Mouse (Mus musculus): ENCODE measurements around the gene Prss47. TPM values are rescaled to one million over a fixed set of nuclear protein-coding genes. Genes with fewer than 3 reads are reported as not detected.

Gene Prss47
- not detected in 2 replicates for polyA plus RNA-seq (2015; fragmentation: Nextera tagmentation; extraction: Ambion mirVana)

DNA sequence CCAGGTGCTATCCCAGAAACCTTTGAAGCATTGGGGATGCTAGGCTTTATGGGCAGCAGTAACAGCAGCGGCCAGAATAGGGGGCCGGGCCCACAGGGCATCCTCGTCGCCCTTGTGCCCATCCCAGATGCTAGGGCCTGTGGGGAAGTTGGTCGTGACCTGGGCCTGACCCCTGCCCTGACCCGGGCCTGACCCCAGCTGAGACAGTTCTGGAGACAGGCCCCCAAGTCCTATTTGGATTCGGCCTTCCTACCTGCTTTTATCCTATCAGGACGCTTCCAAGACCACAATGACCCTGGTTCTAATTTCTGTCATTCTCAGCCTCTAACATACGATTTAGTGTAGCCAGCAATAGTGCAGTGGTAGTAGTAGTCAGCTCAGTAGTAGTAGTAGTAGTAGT lies at the start of gene Prss47:
Gene Prss47 (minus strand): TSS at position 101 of the 400 bp plus-strand sequence.
- Histone ChIP-seq H3K27ac (replicated peaks) (no peak within 1 kb of the TSS), H3K36me3 (no peaks in the 10 kb centered on the region), H3K27me3 (replicated peaks) (no peaks in the 10 kb centered on the region), H3K9ac (no peak within 1 kb of the TSS), H3K9me3 (peaks cover 19% of the 10 kb centered on the region; the same call in 1 of the 2 replicates), H3K4me3 (no peak within 1 kb of the TSS), H3K4me2 (no peak within 1 kb of the TSS), H3K4me1 (no peaks in the 10 kb centered on the region)
- ATAC-seq (ENCODE audit: extremely low read depth, insufficient number of reproducible peaks, low FRiP score, low TSS enrichment) = no peak
- WGBS = 74% methylated on average over 9 of the region's 9 CpGs

DNA sequence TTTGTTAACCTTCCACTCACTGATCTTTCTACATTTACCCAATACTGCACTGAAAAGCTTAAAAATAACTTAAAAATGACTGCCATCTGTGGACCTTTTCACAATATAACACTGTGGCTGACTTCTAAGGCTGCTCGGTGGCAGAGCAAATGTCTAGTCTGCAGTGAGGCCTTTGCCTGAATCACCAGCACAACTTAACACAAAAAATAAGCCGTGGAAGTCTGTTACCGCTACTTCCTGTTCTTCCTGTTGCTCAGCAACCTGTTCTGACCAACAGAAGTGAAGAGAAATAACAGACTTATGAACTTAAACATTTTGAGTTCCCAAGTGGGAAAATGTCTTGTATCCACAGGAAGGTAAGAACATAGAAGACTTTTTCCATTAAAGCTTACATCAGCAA lies 48.7 kb upstream of the Prss47 start:
- H3K4me3 ChIP-seq = no peak overlapping the region
- 79% methylated on average over 3 of the region's 3 CpGs for WGBS
- no peak for ATAC-seq (ENCODE audit: extremely low read depth, insufficient number of reproducible peaks, low FRiP score, low TSS enrichment)
- H3K9me3 ChIP-seq = peaks cover 7% of the 10 kb centered on the region
- peaks cover 6% of the 10 kb centered on the region for H3K36me3 ChIP-seq
- H3K4me1 ChIP-seq = no peaks in the 10 kb centered on the region
- H3K4me2 ChIP-seq = no peak overlapping the region
- no peak overlapping the region for H3K9ac ChIP-seq
- no peaks in the 10 kb centered on the region for H3K27me3 ChIP-seq (replicated peaks)
- no peak overlapping the region for H3K27ac ChIP-seq (replicated peaks)

- H3K4me1 ChIP-seq = no peaks in the 10 kb centered on the region
- no peak overlapping the region for H3K27ac ChIP-seq (replicated peaks)
- peaks cover 7% of the 10 kb centered on the region for H3K36me3 ChIP-seq
- H3K9ac ChIP-seq = no peak overlapping the region
- H3K9me3 ChIP-seq = peaks cover 3% of the 10 kb centered on the region
- no peak for ATAC-seq (ENCODE audit: extremely low read depth, insufficient number of reproducible peaks, low FRiP score, low TSS enrichment)
- no peaks in the 10 kb centered on the region for H3K27me3 ChIP-seq (replicated peaks)
- H3K4me3 ChIP-seq = no peak overlapping the region
- WGBS = 88% methylated on average over 9 of the region's 9 CpGs
- H3K4me2 ChIP-seq = no peak overlapping the region
Observed at GRCm38 (mm10) chr13:65100678-65101077, 48.1 kb upstream of the Prss47 start.

GRCm38 (mm10) chr13:65097018-65097417 lies 44.5 kb upstream of the Prss47 start:
- Histone ChIP-seq H3K36me3 (peaks cover 23% of the 10 kb centered on the region), H3K27me3 (replicated peaks) (no peaks in the 10 kb centered on the region), H3K4me1 (no peaks in the 10 kb centered on the region), H3K9ac (no peak overlapping the region), H3K27ac (replicated peaks) (no peak overlapping the region), H3K4me3 (no peak overlapping the region), H3K9me3 (no peaks in the 10 kb centered on the region), H3K4me2 (no peak overlapping the region)
- no peak for ATAC-seq (ENCODE audit: extremely low read depth, insufficient number of reproducible peaks, low FRiP score, low TSS enrichment)

DNA sequence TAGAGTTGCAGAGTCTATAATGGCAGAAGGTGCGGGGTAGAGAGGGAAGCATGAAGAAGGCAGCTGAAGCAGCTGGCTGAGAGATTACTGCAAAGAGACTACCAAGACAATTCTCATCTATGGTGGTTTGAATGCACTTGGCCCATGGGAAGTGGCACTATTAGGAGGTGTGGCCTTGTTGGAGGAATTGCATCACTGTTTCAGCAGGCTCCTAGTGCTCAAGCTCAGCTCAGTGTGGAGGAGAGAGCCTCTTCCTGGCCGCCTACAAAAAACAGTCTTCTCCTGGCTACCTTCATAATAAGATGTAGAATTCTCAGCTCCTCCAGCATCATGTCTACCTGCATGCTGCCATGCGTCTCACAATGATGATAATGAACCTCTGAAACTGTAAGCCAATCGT lies 43.4 kb upstream of the Prss47 start:
- Histone ChIP-seq H3K27me3 (replicated peaks) (no peaks in the 10 kb centered on the region), H3K9me3 (no peaks in the 10 kb centered on the region), H3K4me1 (no peaks in the 10 kb centered on the region), H3K9ac (no peak overlapping the region), H3K27ac (replicated peaks) (no peak overlapping the region), H3K4me2 (no peak overlapping the region), H3K36me3 (peaks cover 27% of the 10 kb centered on the region), H3K4me3 (no peak overlapping the region)
- no peak for ATAC-seq (ENCODE audit: extremely low read depth, insufficient number of reproducible peaks, low FRiP score, low TSS enrichment)
- WGBS = 86% methylated on average over 4 of the region's 4 CpGs

GRCm38 (mm10) chr13:65069969-65070368 lies 17.4 kb upstream of the Prss47 start:
- H3K9ac ChIP-seq = no peak overlapping the region
- ATAC-seq (ENCODE audit: extremely low read depth, insufficient number of reproducible peaks, low FRiP score, low TSS enrichment) = no peak
- no peaks in the 10 kb centered on the region for H3K4me1 ChIP-seq
- no peaks in the 10 kb centered on the region for H3K27me3 ChIP-seq (replicated peaks)
- no peak overlapping the region for H3K4me3 ChIP-seq
- H3K4me2 ChIP-seq = no peak overlapping the region
- H3K27ac ChIP-seq (replicated peaks) = no peak overlapping the region
- H3K36me3 ChIP-seq = peaks cover 62% of the 10 kb centered on the region
- no peaks in the 10 kb centered on the region for H3K9me3 ChIP-seq
- WGBS = 83% methylated on average over 2 of the region's 2 CpGs

- no peak overlapping the region for H3K9ac ChIP-seq
- no peaks in the 10 kb centered on the region for H3K9me3 ChIP-seq
- H3K36me3 ChIP-seq = no peaks in the 10 kb centered on the region
- H3K4me2 ChIP-seq = no peak overlapping the region
- H3K27ac ChIP-seq (replicated peaks) = no peak overlapping the region
- no peaks in the 10 kb centered on the region for H3K4me1 ChIP-seq
- WGBS = 49% methylated on average over 4 of the region's 4 CpGs
- no peak overlapping the region for H3K4me3 ChIP-seq
- H3K27me3 ChIP-seq (replicated peaks) = no peaks in the 10 kb centered on the region
- no peak for ATAC-seq (ENCODE audit: extremely low read depth, insufficient number of reproducible peaks, low FRiP score, low TSS enrichment)
Observed at GRCm38 (mm10) chr13:65035057-65035456, 17.5 kb downstream of the Prss47 start.

GRCm38 (mm10) chr13:65032758-65033157 lies 19.8 kb downstream of the Prss47 start, which contains the start of gene Spata31d1c:
TSS of gene Spata31d1c (plus strand) at chr13:65033058.
- Histone ChIP-seq H3K27ac (replicated peaks) (no peak within 1 kb of the TSS), H3K4me1 (no peaks in the 10 kb centered on the region), H3K9ac (no peak within 1 kb of the TSS), H3K4me3 (no peak within 1 kb of the TSS), H3K9me3 (no peaks in the 10 kb centered on the region), H3K36me3 (no peaks in the 10 kb centered on the region), H3K4me2 (no peak within 1 kb of the TSS), H3K27me3 (replicated peaks) (no peaks in the 10 kb centered on the region)
- ATAC-seq (ENCODE audit: extremely low read depth, insufficient number of reproducible peaks, low FRiP score, low TSS enrichment) = no peak

- no peaks in the 10 kb centered on the region for H3K27me3 ChIP-seq (replicated peaks)
- no peaks in the 10 kb centered on the region; the same call in 1 of the 2 replicates for H3K9me3 ChIP-seq
- ATAC-seq (ENCODE audit: extremely low read depth, insufficient number of reproducible peaks, low FRiP score, low TSS enrichment) = no peak
- H3K27ac ChIP-seq (replicated peaks) = no peak overlapping the region
- no peaks in the 10 kb centered on the region for H3K36me3 ChIP-seq
- H3K9ac ChIP-seq = no peak overlapping the region
- no peak overlapping the region for H3K4me2 ChIP-seq
- no peaks in the 10 kb centered on the region for H3K4me1 ChIP-seq
- H3K4me3 ChIP-seq = no peak overlapping the region
- 66% methylated on average over 4 of the region's 4 CpGs for WGBS
Observed at GRCm38 (mm10) chr13:65011052-65011738, 41.4 kb downstream of the Prss47 start.

DNA sequence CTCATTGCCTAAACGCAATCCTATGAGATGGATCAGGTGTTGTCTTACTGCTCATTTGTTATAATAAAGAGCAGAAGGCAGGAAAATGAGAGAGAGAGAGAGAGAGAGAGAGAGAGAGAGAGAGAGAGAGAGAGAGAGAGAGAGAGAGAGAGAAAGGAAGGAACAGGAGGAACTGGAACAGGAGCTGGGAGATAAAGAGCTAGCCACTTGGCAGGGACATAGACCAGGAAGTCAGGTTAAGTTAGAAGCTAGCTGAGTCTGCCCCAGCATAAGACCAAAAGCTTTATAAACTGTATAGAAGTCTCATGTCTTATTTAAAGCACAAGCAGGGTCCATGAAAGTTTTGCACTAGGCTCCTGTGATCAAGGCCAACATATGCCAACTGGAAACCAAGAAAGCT lies 44.6 kb downstream of the Prss47 start:
- no peak overlapping the region for H3K27ac ChIP-seq (replicated peaks)
- WGBS = 70% methylated on average over 1 of the region's 1 CpGs
- no peak for ATAC-seq (ENCODE audit: extremely low read depth, insufficient number of reproducible peaks, low FRiP score, low TSS enrichment)
- H3K36me3 ChIP-seq = no peaks in the 10 kb centered on the region
- H3K27me3 ChIP-seq (replicated peaks) = no peaks in the 10 kb centered on the region
- H3K4me3 ChIP-seq = no peak overlapping the region
- H3K9ac ChIP-seq = no peak overlapping the region
- H3K4me2 ChIP-seq = no peak overlapping the region
- no peaks in the 10 kb centered on the region for H3K9me3 ChIP-seq
- H3K4me1 ChIP-seq = no peaks in the 10 kb centered on the region

- no peak for ATAC-seq (ENCODE audit: extremely low read depth, insufficient number of reproducible peaks, low FRiP score, low TSS enrichment)
- Histone ChIP-seq H3K9ac (no peak overlapping the region), H3K36me3 (no peaks in the 10 kb centered on the region), H3K4me1 (no peaks in the 10 kb centered on the region), H3K27me3 (replicated peaks) (no peaks in the 10 kb centered on the region), H3K27ac (replicated peaks) (no peak overlapping the region), H3K9me3 (no peaks in the 10 kb centered on the region), H3K4me3 (no peak overlapping the region), H3K4me2 (no peak overlapping the region)
- WGBS = 68% methylated on average over 1 of the region's 1 CpGs
Observed at GRCm38 (mm10) chr13:65006760-65007159, 45.8 kb downstream of the Prss47 start.

DNA sequence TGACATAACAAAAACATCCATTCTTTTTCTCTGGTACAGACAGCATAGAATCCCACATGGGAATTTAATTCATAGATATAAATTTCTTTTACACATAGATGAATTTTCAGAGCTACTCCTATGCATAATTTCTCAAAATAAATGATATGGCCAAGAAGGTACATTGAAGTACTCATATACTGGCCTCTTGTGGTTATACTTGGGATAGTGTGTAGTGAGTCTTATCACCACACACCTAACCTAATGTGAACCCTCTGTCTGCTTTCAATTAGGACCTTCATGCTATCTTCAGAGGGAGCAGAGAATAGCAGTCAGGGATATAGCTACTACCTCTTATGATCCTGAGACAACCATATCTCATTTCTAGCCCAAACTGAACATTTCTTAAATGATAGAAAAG lies 47.1 kb downstream of the Prss47 start:
- H3K27ac ChIP-seq (replicated peaks) = no peak overlapping the region
- no peak overlapping the region for H3K4me3 ChIP-seq
- no peak overlapping the region for H3K4me2 ChIP-seq
- no peaks in the 10 kb centered on the region for H3K9me3 ChIP-seq
- ATAC-seq (ENCODE audit: extremely low read depth, insufficient number of reproducible peaks, low FRiP score, low TSS enrichment) = no peak
- H3K4me1 ChIP-seq = no peaks in the 10 kb centered on the region
- H3K27me3 ChIP-seq (replicated peaks) = no peaks in the 10 kb centered on the region
- H3K36me3 ChIP-seq = no peaks in the 10 kb centered on the region
- H3K9ac ChIP-seq = no peak overlapping the region
